Mouse (Mus musculus) G1E (cell line): ENCODE measurements around the gene Kif11. TPM values are rescaled to one million over a fixed set of nuclear protein-coding genes. Genes with fewer than 3 reads are reported as not detected.
A peak's percentile ranks its signal among the peaks of the same experiment; 100 is the strongest.

Source experiments
- ATAC-seq: 2 replicates; pipeline ENCODE4 v1.8.0; 2016; ENCODE audit warnings: mild to moderate bottlenecking; ENCODE audit not compliant: insufficient number of reproducible peaks, poor library complexity, low FRiP score, severe bottlenecking; ENCODE audit errors: extremely low read depth
- DNase-seq: peaks from one replicate; pipeline ENCODE4 v3.0.0; 2012; ENCODE audit warnings: low spot score
- H3K27me3 ChIP-seq: 2 replicates; pipeline ENCODE4 v1.6.1; 2012; ENCODE audit warnings: mild to moderate bottlenecking, low read length, inconsistent platforms; ENCODE audit not compliant: insufficient read depth
- H3K36me3 ChIP-seq: replicated peaks from 2 replicates; pipeline ENCODE3; 2012; ENCODE audit warnings: mild to moderate bottlenecking, inconsistent platforms
- H3K4me1 ChIP-seq: 2 replicates; pipeline ENCODE4 v1.6.1; 2012; ENCODE audit warnings: low read depth, low read length, inconsistent platforms, mixed read lengths; ENCODE audit not compliant: insufficient read depth
- H3K4me3 ChIP-seq: 2 replicates; pipeline ENCODE4 v1.5.1; 2012; ENCODE audit warnings: low read depth, mild to moderate bottlenecking, inconsistent platforms, low read length, moderate library complexity, mixed read lengths
- H3K9me3 ChIP-seq: replicated peaks from 2 replicates; pipeline ENCODE4 v1.6.1; 2012; ENCODE audit warnings: inconsistent platforms
- CTCF ChIP-seq: IDR thresholded peaks from 2 replicates; pipeline ENCODE4 v1.5.1; 2012; ENCODE audit warnings: low read depth, low read length, inconsistent platforms, mixed read lengths
- GATA1 ChIP-seq: IDR thresholded peaks from 2 replicates; pipeline ENCODE4 v1.6.1; 2012; ENCODE audit warnings: borderline replicate concordance, low read length, inconsistent platforms, mixed read lengths
- GATA2 ChIP-seq: IDR thresholded peaks from 2 replicates; pipeline ENCODE4 v1.6.1; 2012; ENCODE audit warnings: low read depth, low read length, inconsistent platforms, borderline replicate concordance
- POLR2AphosphoS5 ChIP-seq: IDR thresholded peaks from 2 replicates; pipeline ENCODE4 v1.6.1; 2012; ENCODE audit warnings: low read depth, low read length, inconsistent platforms; ENCODE audit not compliant: insufficient replicate concordance
- TAL1 ChIP-seq: conservative IDR thresholded peaks from 2 replicates; pipeline ENCODE4 v1.6.1; 2012; ENCODE audit warnings: low read depth, low read length, inconsistent platforms, mixed read lengths
- polyA plus RNA-seq: library from polyadenylated mRNA; stranded (reverse); fragments of >175 nt; gene quantifications from 2 replicates; pipeline ENCODE4 v1.2.3, GENCODE M21; 2012
- total RNA-seq, 2 experiments: library from RNA; stranded (forward) in 1 of 2; stranded (reverse) in 1 of 2; fragments of 200-1000 nt in 1 of 2; fragments of >200 nt in 1 of 2; fragmentation: Nextera tagmentation in 1 of 2; gene quantifications; 2 replicates each; pipeline ENCODE4 v1.2.3; 2014 to 2017

Kif11 gene
- total and polyA plus RNA-seq, 3 experiments, result 6.6 to 200 (median 177) TPM

DNA sequence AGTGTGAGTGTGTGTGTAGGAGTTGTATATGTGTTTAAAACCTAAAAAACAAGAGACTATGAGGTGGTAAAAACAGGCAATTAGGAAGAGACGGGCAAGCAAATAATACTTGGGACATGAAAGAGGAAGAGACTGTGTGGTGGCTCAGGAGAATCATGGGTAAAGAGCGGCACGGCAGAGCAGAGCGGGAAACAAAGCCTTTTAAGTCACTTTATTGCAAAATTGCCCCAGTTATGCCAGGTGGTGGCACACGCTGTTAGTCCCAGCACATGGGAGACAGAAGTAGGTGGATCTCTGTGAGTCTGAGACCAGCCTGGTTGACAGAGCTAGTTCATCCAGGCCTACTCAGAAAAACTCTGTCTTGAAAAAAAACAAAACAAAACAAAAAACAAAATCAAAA, 5.8 kb upstream of the Kif11 start:
- ATAC-seq, result no peak

DNA sequence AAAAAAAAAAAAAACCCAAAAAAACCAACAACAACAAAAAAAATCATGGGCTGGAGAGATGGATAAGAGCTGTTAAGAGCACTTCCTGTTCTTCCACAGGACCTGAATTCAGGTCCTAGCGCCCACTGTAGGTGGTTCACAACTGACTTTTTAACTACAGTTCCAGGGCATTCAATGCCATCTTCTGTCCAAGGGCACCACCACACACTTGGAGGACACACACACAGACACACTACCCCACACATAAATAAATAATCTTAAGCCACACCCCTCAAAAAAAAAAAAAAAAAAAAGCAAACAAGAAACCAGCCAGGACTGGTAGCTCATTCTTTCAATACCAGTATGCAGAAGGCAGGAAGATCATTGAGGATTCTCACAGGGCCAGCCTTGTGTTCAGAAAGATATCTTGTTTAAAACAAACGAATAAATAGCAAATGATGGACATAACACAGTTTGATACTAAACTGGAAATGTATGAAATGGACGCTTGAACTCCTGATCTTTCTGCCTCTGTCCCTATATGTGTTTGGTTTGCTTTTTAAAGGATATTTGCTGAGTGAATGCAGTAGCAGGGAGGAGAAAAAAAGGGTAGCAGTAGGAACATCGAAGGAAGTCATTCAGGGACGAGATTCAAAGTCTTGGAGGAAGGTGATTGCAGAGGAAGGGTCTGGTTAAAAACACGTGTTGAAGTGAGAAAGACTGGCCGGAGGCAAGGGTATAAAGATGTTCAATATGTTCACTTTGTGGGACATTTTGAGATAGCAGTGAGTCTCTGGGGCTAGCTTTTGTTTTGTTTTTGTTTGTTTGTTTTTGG, 1.1 kb upstream of the Kif11 start:
- no peak for DNase-seq

More for the DNA sequence above, 5.8 kb upstream of the Kif11 start:
- H3K4me3 ChIP-seq, result no peak overlapping the region
- DNase-seq, result no peak
- H3K36me3 ChIP-seq, result no peaks in the 10 kb centered on the region
- peaks cover 9% of the 10 kb centered on the region; the same call in 1 of the 2 replicates for H3K4me1 ChIP-seq
- TF ChIP-seq GATA1, result no peak
- no peak for TF ChIP-seq POLR2AphosphoS5
- TF ChIP-seq CTCF, result no peak
- no peak for TF ChIP-seq TAL1
- no peak for TF ChIP-seq GATA2
- H3K9me3 ChIP-seq, result no peaks in the 10 kb centered on the region
- H3K27me3 ChIP-seq, result 0 out of 2 replicates have a peak, but pooled peaks cover 3% of the 10 kb centered on the region

GRCm38 (mm10) chr19:37376841-37377240, 638 bp downstream of the Kif11 start:
- H3K27me3 ChIP-seq, result no peaks in the 10 kb centered on the region
- peaks cover 27% of the 10 kb centered on the region for H3K36me3 ChIP-seq
- H3K4me3 ChIP-seq, result peak overlapping the region; percentile 86
- DNase-seq (no peak), ATAC-seq (no peak)
- H3K4me1 ChIP-seq, result peaks cover 39% of the 10 kb centered on the region
- TF ChIP-seq CTCF (no peak), TAL1 (no peak), GATA1 (no peak), POLR2AphosphoS5 (no peak), GATA2 (no peak)
- no peaks in the 10 kb centered on the region for H3K9me3 ChIP-seq

More for the DNA sequence above, 1.1 kb upstream of the Kif11 start:
- peaks cover 14% of the 10 kb centered on the region for H3K36me3 ChIP-seq
- peak overlapping the region; percentile 86 for H3K4me3 ChIP-seq
- ATAC-seq, result no peak
- H3K4me1 ChIP-seq, result peaks cover 27% of the 10 kb centered on the region
- TF ChIP-seq CTCF (no peak), GATA1 (no peak), GATA2 (no peak), POLR2AphosphoS5 (no peak), TAL1 (no peak)
- H3K9me3 ChIP-seq, result no peaks in the 10 kb centered on the region
- H3K27me3 ChIP-seq, result no peaks in the 10 kb centered on the region

DNA sequence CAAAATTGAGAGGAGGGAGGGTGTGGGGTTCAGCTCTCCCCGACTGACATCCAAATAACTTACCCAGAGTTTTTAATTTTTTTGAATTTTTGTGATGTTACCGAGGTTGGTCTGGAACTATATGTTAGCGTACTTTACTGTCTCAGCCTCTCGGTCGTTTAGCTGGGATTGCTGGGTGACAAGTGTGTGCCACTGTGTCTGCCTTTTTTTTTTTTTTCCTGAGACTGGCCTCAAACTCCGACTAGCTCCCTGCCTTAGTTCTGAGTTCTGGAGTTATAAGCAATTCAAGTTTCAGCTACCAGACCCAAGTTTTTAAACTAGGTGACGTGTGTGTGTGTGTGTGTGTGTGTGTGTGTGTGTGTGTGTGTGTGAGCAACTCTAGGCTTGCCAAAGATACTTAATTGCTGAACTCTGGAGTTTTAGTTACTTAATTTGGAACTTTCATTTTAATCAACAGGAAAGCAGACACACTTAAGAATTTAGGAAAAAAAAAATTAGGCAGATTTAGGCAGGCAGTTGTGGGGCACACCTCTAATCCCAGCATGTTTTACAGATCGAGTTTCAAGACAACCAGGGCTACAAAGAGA, 1.3 kb downstream of the Kif11 start:
- peaks cover 43% of the 10 kb centered on the region for H3K4me1 ChIP-seq
- ATAC-seq (no peak), DNase-seq (no peak)
- no peaks in the 10 kb centered on the region for H3K9me3 ChIP-seq
- H3K27me3 ChIP-seq, result no peaks in the 10 kb centered on the region
- TF ChIP-seq GATA1, result no peak
- H3K4me3 ChIP-seq, result peak overlapping the region; percentile 86
- peaks cover 30% of the 10 kb centered on the region for H3K36me3 ChIP-seq

GRCm38 (mm10) chr19:37378816-37379215, 2.6 kb downstream of the Kif11 start:
- ATAC-seq, result no peak
- Histone ChIP-seq H3K4me1 (peaks cover 47% of the 10 kb centered on the region), H3K36me3 (peaks cover 43% of the 10 kb centered on the region), H3K27me3 (no peaks in the 10 kb centered on the region), H3K4me3 (peak overlapping the region; percentile 47; the same call in 1 of the 2 replicates), H3K9me3 (no peaks in the 10 kb centered on the region)
- TF ChIP-seq GATA1 (no peak), CTCF (no peak), GATA2 (no peak), POLR2AphosphoS5 (no peak), TAL1 (no peak)
- DNase-seq, result no peak

DNA sequence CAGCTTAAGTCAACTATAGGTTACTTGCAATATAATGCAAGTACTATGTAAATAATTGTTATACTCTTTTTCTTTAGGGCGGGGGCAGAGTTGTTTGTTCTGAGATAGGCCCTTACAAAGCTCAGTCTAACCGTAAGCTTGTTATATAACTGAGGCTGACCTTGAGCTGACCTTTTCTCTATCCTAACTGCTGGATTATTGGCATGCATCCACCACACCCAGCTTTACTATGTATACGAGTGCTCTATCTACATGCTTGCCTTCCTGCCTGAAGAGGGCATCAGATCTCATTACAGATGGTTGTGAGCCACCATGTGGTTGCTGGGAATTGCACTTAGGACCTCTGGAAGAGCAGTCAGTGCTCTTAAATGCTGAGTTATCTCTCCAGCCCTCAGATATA, 9.9 kb downstream of the Kif11 start:
- H3K4me3 ChIP-seq, result no peak overlapping the region
- ATAC-seq (no peak), DNase-seq (no peak)
- no peaks in the 10 kb centered on the region for H3K27me3 ChIP-seq
- no peak for TF ChIP-seq CTCF
- no peak for TF ChIP-seq GATA2
- TF ChIP-seq POLR2AphosphoS5, result no peak
- no peak for TF ChIP-seq GATA1
- TF ChIP-seq TAL1, result no peak
- H3K36me3 ChIP-seq, result peaks cover 75% of the 10 kb centered on the region
- H3K4me1 ChIP-seq, result peaks cover 13% of the 10 kb centered on the region
- H3K9me3 ChIP-seq, result no peaks in the 10 kb centered on the region
